8 mouse cellular contexts compared by ENCODE assay signal in the genomic region with DNA sequence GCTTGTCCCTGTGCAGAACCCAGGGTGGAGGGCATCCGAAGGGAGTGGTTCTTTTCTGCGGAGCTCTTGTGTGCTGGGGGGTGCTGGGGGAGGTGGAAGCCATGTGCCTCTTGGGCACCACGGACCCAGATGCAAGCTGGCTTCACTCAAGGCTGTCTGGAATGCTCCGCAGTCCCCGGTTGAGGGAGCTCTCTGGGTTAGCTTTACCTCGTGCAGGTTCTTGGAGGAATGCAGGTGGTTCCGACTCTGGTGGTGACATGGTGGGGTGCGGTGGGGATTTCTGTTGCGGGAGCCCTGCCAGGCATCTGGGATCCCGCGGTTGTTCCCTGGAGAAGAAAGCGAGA. TPM values are rescaled to one million over a fixed set of nuclear protein-coding genes. Genes with fewer than 3 reads are reported as not detected.
A peak's percentile ranks its signal among the peaks of the same experiment; 100 is the strongest.
DNase-seq lines count a peak whose midpoint lies in the region; ATAC-seq and TF ChIP-seq lines count a peak whose summit lies in the region.

No protein-coding gene starts in this region.

- H3K4me3 ChIP-seq in gastrocnemius, adult 2 months: peak overlapping the region; percentile 98
- H3K4me3 ChIP-seq in megakaryocyte, embryonic 14.5 days (replicated peaks): peak overlapping the region; percentile 96
- peak overlapping the region; percentile 98 for H3K4me3 ChIP-seq in forebrain, embryonic 11.5 days (ENCODE audit: low read depth, low read length)
- H3K4me3 ChIP-seq in liver, embryonic 15.5 days (replicated peaks): peak overlapping the region; percentile 79

- TF ChIP-seq CTCF in gastrocnemius, adult 2 months (IDR thresholded peaks at IDR 0.05): no peak

- peak overlapping the region; percentile 94 for H3K27ac ChIP-seq in gastrocnemius, adult 2 months
- H3K27ac ChIP-seq in forebrain, embryonic 11.5 days (ENCODE audit: low read depth, low read length): no peak overlapping the region; the same call in 1 of the 2 replicates
- peak overlapping the region; percentile 94 for H3K27ac ChIP-seq in liver, embryonic 15.5 days (replicated peaks)

- H3K9me3 ChIP-seq in megakaryocyte, embryonic 14.5 days: no peaks in the 10 kb centered on the region
- no peaks in the 10 kb centered on the region for H3K9me3 ChIP-seq in forebrain, embryonic 11.5 days (ENCODE audit: control insufficient read depth, low read length)
- no peaks in the 10 kb centered on the region for H3K9me3 ChIP-seq in liver, embryonic 15.5 days (replicated peaks)

- intact Hi-C loops in gastrocnemius, adult 2 months (cut with DNase I): loop anchor here (5.0 kb wide), 1 partner anchor 35 kb away; a partner anchor contains a TSS

- DNase-seq in gastrocnemius, adult 2 months: no peak
- no peak for DNase-seq in gastrocnemius, adult 18-20 months (ENCODE audit: low spot score)
- DNase-seq in forebrain, embryonic 11.5 days (ENCODE audit: low spot score): no peak
- no peak for DNase-seq in Muller cell, postnatal 12 days (ENCODE audit: inconsistent ontology term)
- no peak for DNase-seq in thymus, postnatal 0 days (ENCODE audit: low spot score)

- peaks cover 47% of the 10 kb centered on the region for H3K36me3 ChIP-seq in megakaryocyte, embryonic 14.5 days (replicated peaks; ENCODE audit: low read length)
- peaks cover 17% of the 10 kb centered on the region for H3K36me3 ChIP-seq in forebrain, embryonic 11.5 days (ENCODE audit: control insufficient read depth, insufficient read depth, low read length)
- peaks cover 45% of the 10 kb centered on the region for H3K36me3 ChIP-seq in liver, embryonic 15.5 days (replicated peaks)

- ATAC-seq in megakaryocyte, adult 5-6 weeks (ENCODE audit: poor library complexity, severe bottlenecking): no peak
- no peak for ATAC-seq in forebrain, embryonic 11.5 days (replicated peaks; ENCODE audit: low FRiP score)
- ATAC-seq in liver, embryonic 15.5 days (ENCODE audit: insufficient read depth): peak; percentile 2; the same call in 1 of the 2 replicates

- H3K4me2 ChIP-seq in forebrain, embryonic 11.5 days (ENCODE audit: low read depth, low read length, severe bottlenecking): peak overlapping the region; percentile 97
- H3K4me2 ChIP-seq in liver, embryonic 15.5 days: peak overlapping the region; percentile 89

- no peaks in the 10 kb centered on the region for H3K27me3 ChIP-seq in megakaryocyte, embryonic 14.5 days (replicated peaks)
- no peaks in the 10 kb centered on the region for H3K27me3 ChIP-seq in forebrain, embryonic 11.5 days (ENCODE audit: control insufficient read depth, insufficient read depth, low read length)
- no peaks in the 10 kb centered on the region for H3K27me3 ChIP-seq in liver, embryonic 15.5 days

- H3K4me1 ChIP-seq in megakaryocyte, embryonic 14.5 days: peaks cover 76% of the 10 kb centered on the region
- H3K4me1 ChIP-seq in forebrain, embryonic 11.5 days (replicated peaks; ENCODE audit: control insufficient read depth, insufficient read depth, low read length): peaks cover 26% of the 10 kb centered on the region
- H3K4me1 ChIP-seq in liver, embryonic 15.5 days (replicated peaks): peaks cover 64% of the 10 kb centered on the region

- WGBS in forebrain, embryonic 11.5 days: under 1% methylated on average over 12 of the region's 12 CpGs
- 1% methylated on average over 12 of the region's 12 CpGs for WGBS in liver, embryonic 15.5 days (ENCODE audit: insufficient replicate concordance)

- H3K9ac ChIP-seq in forebrain, embryonic 11.5 days (ENCODE audit: low read length): peak overlapping the region; percentile 95
- H3K9ac ChIP-seq in liver, embryonic 15.5 days: peak overlapping the region; percentile 79

RNA-seq across cellular contexts. Expression of a gene that starts 1.5 kb away (rescaled TPM):
- 10 to 100 TPM; 68.8 to 71.2 TPM for total RNA-seq in gastrocnemius, adult 2 months (2021)
- total RNA-seq in gastrocnemius, adult 18-20 months (2021): 10 to 100 TPM; 64.1 to 70.6 TPM
- polyA plus RNA-seq in megakaryocyte, embryonic 14.5 days (2012; ENCODE audit: insufficient read depth, low replicate concordance): 41.8 and 90.6 TPM in 2 replicates
- total RNA-seq in megakaryocyte, adult 5-6 weeks (2015): 64.9 and 75.9 TPM in 2 replicates
- total RNA-seq in megakaryocyte, adult 5-6 weeks (2017): 282 and 336 TPM in 2 replicates
- 124 and 131 TPM in 2 replicates for polyA plus RNA-seq in forebrain, embryonic 11.5 days (2014; fragmentation: Nextera tagmentation; extraction: Ambion mirVana)
- 22.6 TPM in 2 replicates for polyA plus RNA-seq in liver, embryonic 15.5 days (2015; fragmentation: Nextera tagmentation; extraction: Ambion mirVana)
- polyA plus RNA-seq in thymus, postnatal 0 days (2015; fragmentation: Nextera tagmentation; extraction: Ambion mirVana): 70.0 and 84.9 TPM in 2 replicates

RNA-seq across cellular contexts. Expression of a gene that starts 29.6 kb away (rescaled TPM):
- not detected for total RNA-seq in gastrocnemius, adult 2 months (2021)
- not detected for total RNA-seq in gastrocnemius, adult 18-20 months (2021)
- 0.62 TPM in 1 of 2 replicates, not detected in the other for polyA plus RNA-seq in megakaryocyte, embryonic 14.5 days (2012; ENCODE audit: insufficient read depth, low replicate concordance)
- total RNA-seq in megakaryocyte, adult 5-6 weeks (2015): 25.1 and 25.5 TPM in 2 replicates
- 27.6 and 30.0 TPM in 2 replicates for total RNA-seq in megakaryocyte, adult 5-6 weeks (2017)
- 0.21 and 0.36 TPM in 2 replicates for polyA plus RNA-seq in forebrain, embryonic 11.5 days (2014; fragmentation: Nextera tagmentation; extraction: Ambion mirVana)
- 1.3 TPM in 2 replicates for polyA plus RNA-seq in liver, embryonic 15.5 days (2015; fragmentation: Nextera tagmentation; extraction: Ambion mirVana)
- polyA plus RNA-seq in thymus, postnatal 0 days (2015; fragmentation: Nextera tagmentation; extraction: Ambion mirVana): 3.5 and 4.2 TPM in 2 replicates

RNA-seq across cellular contexts. Expression of a gene that starts 34.4 kb away (rescaled TPM):
- total RNA-seq in gastrocnemius, adult 2 months (2021): 10 to 100 TPM; 17.9 to 18.1 TPM
- 10 to 100 TPM; 16.3 to 17.7 TPM for total RNA-seq in gastrocnemius, adult 18-20 months (2021)
- polyA plus RNA-seq in megakaryocyte, embryonic 14.5 days (2012; ENCODE audit: insufficient read depth, low replicate concordance): 18.4 and 24.5 TPM in 2 replicates
- total RNA-seq in megakaryocyte, adult 5-6 weeks (2015): 8.5 and 12.1 TPM in 2 replicates
- 22.6 and 24.6 TPM in 2 replicates for total RNA-seq in megakaryocyte, adult 5-6 weeks (2017)
- 65.4 and 70.3 TPM in 2 replicates for polyA plus RNA-seq in forebrain, embryonic 11.5 days (2014; fragmentation: Nextera tagmentation; extraction: Ambion mirVana)
- 32.1 and 33.5 TPM in 2 replicates for polyA plus RNA-seq in liver, embryonic 15.5 days (2015; fragmentation: Nextera tagmentation; extraction: Ambion mirVana)
- polyA plus RNA-seq in thymus, postnatal 0 days (2015; fragmentation: Nextera tagmentation; extraction: Ambion mirVana): 53.9 and 60.7 TPM in 2 replicates

RNA-seq across cellular contexts. Expression of a gene that starts 47.7 kb away (rescaled TPM):
- total RNA-seq in gastrocnemius, adult 2 months (2021): 1 to 10 TPM; 7.8 to 9.4 TPM
- 1 to 10 TPM; 5.8 to 6.3 TPM for total RNA-seq in gastrocnemius, adult 18-20 months (2021)
- 20.6 and 36.4 TPM in 2 replicates for polyA plus RNA-seq in megakaryocyte, embryonic 14.5 days (2012; ENCODE audit: insufficient read depth, low replicate concordance)
- total RNA-seq in megakaryocyte, adult 5-6 weeks (2015): 18.6 and 20.1 TPM in 2 replicates
- 14.3 and 21.7 TPM in 2 replicates for total RNA-seq in megakaryocyte, adult 5-6 weeks (2017)
- polyA plus RNA-seq in forebrain, embryonic 11.5 days (2014; fragmentation: Nextera tagmentation; extraction: Ambion mirVana): 10.5 and 12.3 TPM in 2 replicates
- 4.3 and 5.2 TPM in 2 replicates for polyA plus RNA-seq in liver, embryonic 15.5 days (2015; fragmentation: Nextera tagmentation; extraction: Ambion mirVana)
- 13.8 and 19.0 TPM in 2 replicates for polyA plus RNA-seq in thymus, postnatal 0 days (2015; fragmentation: Nextera tagmentation; extraction: Ambion mirVana)

RNA-seq across cellular contexts. Expression of a gene that starts 47.8 kb away (rescaled TPM):
- 1 to 10 TPM; 2.4 to 4.5 TPM for total RNA-seq in gastrocnemius, adult 2 months (2021)
- 1 to 10 TPM; 2.0 to 2.4 TPM for total RNA-seq in gastrocnemius, adult 18-20 months (2021)
- 8.7 and 11.3 TPM in 2 replicates for polyA plus RNA-seq in megakaryocyte, embryonic 14.5 days (2012; ENCODE audit: insufficient read depth, low replicate concordance)
- 9.0 and 14.2 TPM in 2 replicates for total RNA-seq in megakaryocyte, adult 5-6 weeks (2015)
- total RNA-seq in megakaryocyte, adult 5-6 weeks (2017): 3.4 and 8.8 TPM in 2 replicates
- polyA plus RNA-seq in forebrain, embryonic 11.5 days (2014; fragmentation: Nextera tagmentation; extraction: Ambion mirVana): 14.6 and 15.8 TPM in 2 replicates
- 1.7 and 2.4 TPM in 2 replicates for polyA plus RNA-seq in liver, embryonic 15.5 days (2015; fragmentation: Nextera tagmentation; extraction: Ambion mirVana)
- polyA plus RNA-seq in thymus, postnatal 0 days (2015; fragmentation: Nextera tagmentation; extraction: Ambion mirVana): 9.2 and 10.2 TPM in 2 replicates
